Mouse (Mus musculus): ENCODE measurements around the gene Hira.
"Not testable (repeated sequence)": the region's sequence is repeated elsewhere in the genome, so short reads cannot be mapped to it uniquely, and the experiment has no call there.

Gene Hira

GRCm38 (mm10) chr16:18921771-18922170 lies 44.9 kb downstream of the Hira start:
- DNase-seq (ENCODE audit: low spot score): no peak

GRCm38 (mm10) chr16:18927963-18928362 lies 51.1 kb downstream of the Hira start:
- no peak for DNase-seq (ENCODE audit: low spot score)

- DNase-seq (ENCODE audit: low spot score): no peak
Observed at GRCm38 (mm10) chr16:18938321-18939082, 61.7 kb downstream of the Hira start.

- no peak for DNase-seq (ENCODE audit: low spot score)
Observed at GRCm38 (mm10) chr16:18943906-18944305, 67.1 kb downstream of the Hira start.

- no peak for DNase-seq (ENCODE audit: low spot score)
Observed at GRCm38 (mm10) chr16:18948941-18949340, 72.1 kb downstream of the Hira start.

GRCm38 (mm10) chr16:18950351-18950750 lies 73.5 kb downstream of the Hira start:
- DNase-seq (ENCODE audit: low spot score): no peak

- DNase-seq (ENCODE audit: low spot score): no peak
Observed at GRCm38 (mm10) chr16:18952813-18953212, 76.0 kb downstream of the Hira start.

- no peak for DNase-seq (ENCODE audit: low spot score)
Observed at GRCm38 (mm10) chr16:18955070-18955469, 78.2 kb downstream of the Hira start.

- no peak for DNase-seq (ENCODE audit: low spot score)
Observed at GRCm38 (mm10) chr16:18963486-18963885, 86.6 kb downstream of the Hira start.

GRCm38 (mm10) chr16:18969420-18970128 lies 92.7 kb downstream of the Hira start:
- DNase-seq (ENCODE audit: low spot score): no peak

- no peak for DNase-seq (ENCODE audit: low spot score)
Observed at GRCm38 (mm10) chr16:18970837-18971236, 94.0 kb downstream of the Hira start.

- DNase-seq (ENCODE audit: low spot score): not testable (repeated sequence)
Observed at GRCm38 (mm10) chr16:18975665-18976064, 98.8 kb downstream of the Hira start.

GRCm38 (mm10) chr16:18976315-18976714 lies 99.5 kb downstream of the Hira start:
- DNase-seq (ENCODE audit: low spot score): no peak

- no peak for DNase-seq (ENCODE audit: low spot score)
Observed at GRCm38 (mm10) chr16:18986381-18986780, 109.5 kb downstream of the Hira start.

GRCm38 (mm10) chr16:18986860-18987259 lies 110.0 kb downstream of the Hira start:
- DNase-seq (ENCODE audit: low spot score): no peak

- DNase-seq (ENCODE audit: low spot score): peak; percentile 30
Observed at GRCm38 (mm10) chr16:19002610-19003389, 126.0 kb downstream of the Hira start.

GRCm38 (mm10) chr16:19003757-19004156 lies 126.9 kb downstream of the Hira start:
- DNase-seq (ENCODE audit: low spot score): no peak

GRCm38 (mm10) chr16:19005298-19005697 lies 128.5 kb downstream of the Hira start:
- DNase-seq (ENCODE audit: low spot score): no peak

- DNase-seq (ENCODE audit: low spot score): no peak
Observed at GRCm38 (mm10) chr16:19006715-19007114, 129.9 kb downstream of the Hira start.

GRCm38 (mm10) chr16:19007186-19007591 lies 130.4 kb downstream of the Hira start:
- DNase-seq (ENCODE audit: low spot score): peak; percentile 2

GRCm38 (mm10) chr16:19010710-19011109 lies 133.9 kb downstream of the Hira start:
- no peak for DNase-seq (ENCODE audit: low spot score)

- no peak for DNase-seq (ENCODE audit: low spot score)
Observed at GRCm38 (mm10) chr16:19013550-19013949, 136.7 kb downstream of the Hira start.

- DNase-seq (ENCODE audit: low spot score): no peak
Observed at GRCm38 (mm10) chr16:19014650-19015049, 137.8 kb downstream of the Hira start.

Measured in spleen, adult 12 weeks (tissue).